Mouse (Mus musculus) bone marrow, adult 2 months (tissue): Measurements from ENCODE around the gene Paqr9.

Experiments
- CTCF ChIP-seq: fragments of 200-500 bp; IDR thresholded peaks from 2 replicates; pipeline ENCODE4 v1.5.1; 2011; ENCODE audit warnings: low read length, control low read depth; ENCODE audit not compliant: control insufficient read depth, insufficient read depth
- POLR2A ChIP-seq: fragments of 200-500 bp; IDR thresholded peaks from 2 replicates; pipeline ENCODE4 v1.6.1; 2011; ENCODE audit warnings: low read depth, mild to moderate bottlenecking, control low read depth, low read length, borderline replicate concordance; ENCODE audit not compliant: control insufficient read depth

DNA sequence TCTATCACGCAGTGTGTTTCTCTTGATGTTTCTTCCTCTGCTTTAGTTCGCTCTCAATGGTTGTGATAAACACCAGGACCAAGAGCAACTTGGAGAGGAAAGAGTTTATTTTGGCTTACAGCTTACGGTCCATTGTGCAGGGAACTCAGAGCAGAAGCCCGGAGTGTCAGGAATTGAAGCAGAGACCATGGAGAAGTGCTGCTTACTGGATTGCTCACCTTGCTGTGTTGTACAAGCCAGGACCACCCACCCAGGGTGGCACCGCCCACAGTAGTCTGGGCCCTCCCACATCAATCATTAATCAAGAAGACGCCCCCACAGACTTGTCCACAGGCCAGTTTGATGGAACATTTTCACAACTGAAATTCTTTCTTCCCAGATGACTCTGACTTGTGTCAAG lies 18.0 kb downstream of the Paqr9 start:
- TF ChIP-seq CTCF, result no peak
- no peak for TF ChIP-seq POLR2A
